Mouse (Mus musculus) right cerebral cortex, adult 2 months (tissue): ENCODE results near the gene Slc45a1.

ENCODE experiments used
- DNase-seq, 2 experiments: peaks; one replicate each; pipeline ENCODE4 v3.0.0; 2021 to 2022; ENCODE audit warnings: low spot score in 2 of 2

Slc45a1 gene

GRCm38 (mm10) chr4:150651390-150652277 is at the start of gene Slc45a1:
TSS of gene Slc45a1 (minus strand) at chr4:150652174.
- DNase-seq, result peak; percentile 47 to 58

GRCm38 (mm10) chr4:150700849-150701248 is 48.9 kb upstream of the Slc45a1 start:
- no peak for DNase-seq

GRCm38 (mm10) chr4:150694434-150695108 is 42.6 kb upstream of the Slc45a1 start:
- no peak for DNase-seq

- no peak for DNase-seq
Measured at GRCm38 (mm10) chr4:150692861-150693403, 41.0 kb upstream of the Slc45a1 start.

GRCm38 (mm10) chr4:150690759-150691158 is 38.8 kb upstream of the Slc45a1 start:
- DNase-seq, result peak in 1 of 2 experiments; percentile 15

- no peak for DNase-seq
Measured at GRCm38 (mm10) chr4:150689553-150689952, 37.6 kb upstream of the Slc45a1 start.

GRCm38 (mm10) chr4:150687126-150687753 is 35.3 kb upstream of the Slc45a1 start:
- DNase-seq, result no peak

GRCm38 (mm10) chr4:150686538-150686937 is 34.6 kb upstream of the Slc45a1 start:
- DNase-seq, result no peak

GRCm38 (mm10) chr4:150685778-150686493 is 34.0 kb upstream of the Slc45a1 start:
- no peak for DNase-seq

GRCm38 (mm10) chr4:150685043-150685777 is 33.2 kb upstream of the Slc45a1 start:
- DNase-seq, result no peak

- DNase-seq, result no peak
Measured at GRCm38 (mm10) chr4:150680373-150680772, 28.4 kb upstream of the Slc45a1 start.

GRCm38 (mm10) chr4:150678789-150679188 is 26.8 kb upstream of the Slc45a1 start:
- no peak for DNase-seq

- DNase-seq, result no peak
Measured at GRCm38 (mm10) chr4:150677846-150678224, 25.9 kb upstream of the Slc45a1 start.

GRCm38 (mm10) chr4:150677126-150677845 is 25.3 kb upstream of the Slc45a1 start:
- no peak for DNase-seq

GRCm38 (mm10) chr4:150676029-150676428 is 24.1 kb upstream of the Slc45a1 start:
- DNase-seq, result no peak

- DNase-seq, result no peak
Measured at GRCm38 (mm10) chr4:150675274-150675673, 23.3 kb upstream of the Slc45a1 start.

GRCm38 (mm10) chr4:150665806-150666205 is 13.8 kb upstream of the Slc45a1 start:
- no peak for DNase-seq

- DNase-seq, result no peak
Measured at GRCm38 (mm10) chr4:150664726-150665125, 12.8 kb upstream of the Slc45a1 start.

- no peak for DNase-seq
Measured at GRCm38 (mm10) chr4:150663192-150663591, 11.2 kb upstream of the Slc45a1 start.

GRCm38 (mm10) chr4:150661886-150662285 is 9.9 kb upstream of the Slc45a1 start:
- no peak for DNase-seq
